Mouse (Mus musculus) spleen, adult 12 weeks (tissue): ENCODE measurements around the gene Tbc1d8b.

Experiments used
- DNase-seq: peaks from one replicate; pipeline ENCODE4 v3.0.0; 2022; ENCODE audit warnings: low spot score

Gene Tbc1d8b

GRCm38 (mm10) chrX:139780988-139781387 lies 96.2 kb downstream of the Tbc1d8b start:
- DNase-seq: no peak

GRCm38 (mm10) chrX:139781563-139781962 lies 96.8 kb downstream of the Tbc1d8b start:
- DNase-seq: no peak

- no peak for DNase-seq
Observed at GRCm38 (mm10) chrX:139782278-139783044, 97.7 kb downstream of the Tbc1d8b start, which contains the start of gene Ripply1. TSS of gene Ripply1 (minus strand) at chrX:139782353.

- DNase-seq: no peak
Observed at GRCm38 (mm10) chrX:139783045-139783422, 98.2 kb downstream of the Tbc1d8b start.

GRCm38 (mm10) chrX:139785764-139786163 lies 101.0 kb downstream of the Tbc1d8b start:
- no peak for DNase-seq

- no peak for DNase-seq
Observed at GRCm38 (mm10) chrX:139794072-139794845, 109.5 kb downstream of the Tbc1d8b start.

GRCm38 (mm10) chrX:139796037-139796436 lies 111.2 kb downstream of the Tbc1d8b start:
- DNase-seq: no peak

GRCm38 (mm10) chrX:139797875-139798274 lies 113.1 kb downstream of the Tbc1d8b start:
- no peak for DNase-seq

- no peak for DNase-seq
Observed at GRCm38 (mm10) chrX:139799953-139800352, 115.2 kb downstream of the Tbc1d8b start.

- DNase-seq: no peak
Observed at GRCm38 (mm10) chrX:139800406-139800878, 115.6 kb downstream of the Tbc1d8b start, which contains the start of gene Cldn2. TSS of gene Cldn2 (plus strand) at chrX:139800828.
